Mouse (Mus musculus): ENCODE measurements at regions not wholly inside any gene's neighbourhood (a gene's known extent, or its start where the extent isn't known, plus 50 kb on each side); places are given as distances from the start of the nearest gene placed in this dataset.
A peak's percentile ranks its signal among the peaks of the same experiment; 100 is the strongest.

DNA sequence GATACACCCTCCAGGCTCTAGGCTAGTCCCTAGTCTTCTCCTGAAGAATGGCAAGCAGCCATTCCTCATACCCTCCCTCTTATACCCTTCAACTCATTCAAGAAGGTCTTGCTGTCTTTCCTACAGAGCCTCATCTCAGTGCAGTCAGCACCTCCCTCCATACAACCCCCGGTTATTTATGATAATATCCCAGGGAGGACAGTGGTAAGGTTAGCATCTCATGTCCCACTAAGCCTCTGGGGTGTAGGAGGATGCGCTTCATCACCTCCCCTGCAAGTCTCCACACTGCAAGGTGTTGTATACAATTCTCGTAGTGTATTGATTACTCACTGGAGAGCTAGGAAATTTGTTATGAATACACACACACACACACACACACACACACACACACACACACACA lies 80.2 kb upstream of the Shisa6 start:
- DNase-seq (ENCODE audit: inconsistent ontology term) = no peak

DNA sequence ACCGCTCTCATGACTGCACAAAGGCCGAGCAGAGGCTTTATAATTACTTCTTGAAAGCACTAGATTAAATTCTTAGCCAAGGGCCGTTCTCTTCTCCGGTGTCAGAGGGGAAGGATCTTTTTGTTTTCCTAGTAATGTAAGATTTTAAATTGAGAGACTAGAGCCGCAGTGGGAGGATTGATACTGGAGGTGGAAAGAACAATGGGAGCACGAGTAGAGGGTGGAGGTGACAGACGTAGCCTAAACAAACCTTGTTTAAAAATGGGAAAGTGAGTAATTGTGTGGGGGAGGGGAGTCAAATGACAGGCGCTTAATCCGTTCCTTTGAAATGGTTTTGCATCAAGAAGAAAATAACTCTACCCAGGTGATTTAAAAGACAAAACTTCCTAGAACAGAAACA lies 80.9 kb upstream of the Shisa6 start:
- no peak for DNase-seq (ENCODE audit: inconsistent ontology term)

DNA sequence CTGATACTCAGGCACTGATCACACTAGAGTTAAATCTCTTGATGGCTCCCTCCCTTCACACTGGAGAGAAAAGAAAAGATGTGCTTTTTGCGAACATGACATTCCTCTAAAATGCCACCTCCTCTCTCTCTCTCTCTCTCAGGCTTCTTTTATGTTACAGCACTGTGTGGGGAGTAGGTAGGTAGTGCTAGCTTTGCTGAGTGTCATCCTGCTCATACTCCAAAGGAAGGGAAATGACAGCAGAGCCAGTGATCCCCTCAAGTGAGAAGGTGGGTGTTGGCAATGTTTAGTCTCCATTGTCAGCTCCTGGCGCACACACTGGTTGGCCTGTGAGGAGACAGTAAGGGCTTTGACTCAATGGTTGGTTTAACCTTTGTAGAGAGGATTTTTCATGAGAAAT lies 84.0 kb upstream of the Shisa6 start:
- no peak for DNase-seq (ENCODE audit: inconsistent ontology term)

DNA sequence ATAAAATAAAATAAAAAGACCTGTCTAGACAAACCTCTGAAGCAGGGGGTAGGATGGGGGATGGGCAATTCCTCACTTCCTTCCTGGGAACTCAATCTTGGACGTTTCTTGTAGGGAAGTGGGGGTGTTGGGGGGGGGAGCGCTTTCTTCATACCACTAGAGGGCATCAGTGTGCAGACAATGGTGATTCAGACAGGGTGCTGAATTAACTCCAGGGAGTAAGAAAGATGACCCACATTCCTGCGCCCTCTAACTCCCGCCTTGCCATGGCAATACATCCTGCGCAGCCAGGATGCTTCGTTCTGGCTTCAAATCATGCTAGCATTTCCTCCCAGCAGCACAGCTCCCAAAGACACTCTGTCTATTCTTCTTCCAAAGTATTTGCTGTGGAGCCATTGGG lies 87.4 kb upstream of the Shisa6 start:
- peak; percentile 57 for DNase-seq (ENCODE audit: inconsistent ontology term)

DNA sequence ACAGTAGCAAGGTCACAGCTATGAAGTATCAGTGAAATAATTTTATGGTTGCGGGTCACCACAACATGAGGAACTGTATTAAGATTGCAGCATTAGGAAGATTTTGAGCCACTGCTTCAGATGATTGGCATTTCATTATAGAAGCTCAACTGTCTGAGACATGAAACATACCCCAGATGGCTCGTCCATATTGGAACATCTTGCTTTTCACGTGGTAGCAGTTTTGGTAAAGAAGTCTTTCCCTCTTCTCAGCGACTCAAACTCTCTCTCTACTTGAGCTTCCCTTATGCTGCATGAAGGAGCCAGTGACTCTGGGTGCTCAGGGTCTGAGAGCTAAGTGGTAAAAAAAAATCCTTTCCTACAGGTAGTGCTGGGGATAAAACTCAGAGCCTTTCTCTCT lies 99.7 kb upstream of the Shisa6 start:
- no peak for DNase-seq (ENCODE audit: inconsistent ontology term)

DNA sequence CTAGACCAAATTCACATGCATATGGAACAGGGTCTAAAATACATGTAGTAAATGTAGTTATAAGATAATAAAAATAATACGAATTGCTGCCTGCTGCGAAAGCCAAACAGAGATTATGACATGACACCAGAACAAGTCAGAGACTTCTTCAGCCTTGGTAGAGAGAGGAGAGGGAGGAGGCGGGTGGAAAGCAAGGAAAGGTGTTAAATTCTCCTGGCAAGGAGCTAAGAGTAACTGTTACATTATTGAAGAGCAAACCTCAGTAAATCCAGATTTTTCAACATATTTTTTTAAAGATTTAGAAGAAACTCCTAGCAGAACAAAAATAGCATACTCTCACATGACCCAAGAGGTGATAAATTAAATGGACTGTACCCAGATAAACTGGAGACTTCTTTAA lies 131.0 kb upstream of the Shisa6 start:
- no peak for DNase-seq (ENCODE audit: inconsistent ontology term)

DNA sequence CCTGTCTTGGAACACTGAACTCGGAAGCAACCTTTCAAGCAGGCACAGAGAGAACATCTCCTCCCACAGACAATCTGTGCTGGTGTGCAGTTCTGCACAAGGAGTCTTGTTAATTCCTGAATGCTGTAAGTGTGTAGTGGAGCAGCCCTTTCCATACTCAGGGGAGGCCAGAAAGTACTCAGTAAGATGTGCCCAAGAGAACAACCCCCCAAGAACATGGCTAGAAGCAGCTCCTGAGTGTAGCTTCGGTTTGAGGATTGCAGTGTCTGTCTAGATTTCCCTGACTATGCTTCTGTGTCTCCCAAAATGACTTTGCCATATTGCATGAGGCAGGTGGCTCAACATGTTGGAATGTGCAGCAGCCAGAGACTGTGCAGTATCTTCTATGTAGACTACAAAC lies 148.8 kb upstream of the Shisa6 start:
- no peak for DNase-seq (ENCODE audit: inconsistent ontology term)

DNA sequence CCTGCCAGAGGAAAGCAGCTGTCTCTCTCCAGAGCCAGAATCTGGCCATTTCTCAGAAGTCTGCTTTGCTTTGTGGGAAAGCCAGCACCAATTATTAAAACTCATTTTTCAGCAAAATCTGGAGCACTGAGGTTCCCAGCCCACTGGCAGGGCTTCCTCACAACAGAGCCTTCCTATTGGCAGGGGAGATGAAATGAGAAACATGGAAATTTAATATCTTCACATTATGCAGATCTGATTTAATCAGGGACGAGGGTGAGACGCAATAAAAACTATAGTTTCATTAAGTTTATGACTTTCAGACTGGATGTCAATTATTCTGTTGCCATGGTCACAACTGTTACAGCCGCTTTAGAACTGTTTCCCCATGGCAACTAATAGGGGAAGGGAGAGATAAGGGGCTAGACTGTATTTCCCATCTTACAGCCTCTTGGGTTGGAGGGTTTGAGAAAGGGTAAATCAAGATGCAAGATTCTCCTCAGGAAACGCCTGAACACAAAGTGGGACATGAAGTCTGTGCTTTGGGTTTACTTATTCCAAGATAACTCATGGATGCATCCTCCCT lies 154.4 kb upstream of the Shisa6 start:
- DNase-seq (ENCODE audit: inconsistent ontology term) = no peak

DNA sequence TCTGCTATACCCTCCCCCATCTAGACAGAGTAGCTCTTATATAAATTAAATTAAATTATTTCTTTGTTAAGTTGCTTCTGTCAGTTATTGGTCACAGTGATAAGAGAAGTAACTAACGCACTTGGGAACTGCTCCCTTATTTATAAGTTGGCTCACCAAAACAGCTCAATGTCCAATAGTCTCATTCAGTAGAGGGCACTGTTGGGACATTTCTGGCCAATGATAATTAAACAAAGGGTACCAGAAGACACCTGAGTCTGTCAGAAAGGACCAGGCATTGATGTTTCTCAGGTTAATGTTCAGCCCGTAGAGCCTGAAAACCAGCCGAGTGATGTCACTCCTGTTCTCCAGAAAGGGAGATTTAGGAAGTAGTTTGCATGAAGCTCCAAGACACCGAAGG lies 156.1 kb upstream of the Shisa6 start:
- no peak for DNase-seq (ENCODE audit: inconsistent ontology term)

DNA sequence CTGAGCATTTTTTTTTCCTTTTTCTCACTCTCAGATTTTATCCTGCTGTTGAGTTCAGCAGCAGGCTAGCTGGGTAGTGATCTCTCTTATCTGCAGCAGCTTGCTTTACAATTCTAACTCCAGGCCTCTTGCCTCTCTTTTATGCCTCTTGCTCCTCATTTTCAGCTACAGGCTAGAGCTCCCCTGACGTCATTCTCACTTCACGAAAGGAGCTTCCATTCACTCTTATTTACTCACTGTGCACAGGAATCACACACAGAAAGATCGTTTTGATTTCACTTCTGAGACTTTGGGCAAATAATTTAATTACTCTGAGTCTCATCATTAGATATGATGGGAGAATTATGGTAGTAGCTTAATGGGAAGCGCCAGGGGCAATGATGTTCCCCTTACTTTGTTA lies 158.4 kb upstream of the Shisa6 start:
- DNase-seq (ENCODE audit: inconsistent ontology term) = no peak

DNA sequence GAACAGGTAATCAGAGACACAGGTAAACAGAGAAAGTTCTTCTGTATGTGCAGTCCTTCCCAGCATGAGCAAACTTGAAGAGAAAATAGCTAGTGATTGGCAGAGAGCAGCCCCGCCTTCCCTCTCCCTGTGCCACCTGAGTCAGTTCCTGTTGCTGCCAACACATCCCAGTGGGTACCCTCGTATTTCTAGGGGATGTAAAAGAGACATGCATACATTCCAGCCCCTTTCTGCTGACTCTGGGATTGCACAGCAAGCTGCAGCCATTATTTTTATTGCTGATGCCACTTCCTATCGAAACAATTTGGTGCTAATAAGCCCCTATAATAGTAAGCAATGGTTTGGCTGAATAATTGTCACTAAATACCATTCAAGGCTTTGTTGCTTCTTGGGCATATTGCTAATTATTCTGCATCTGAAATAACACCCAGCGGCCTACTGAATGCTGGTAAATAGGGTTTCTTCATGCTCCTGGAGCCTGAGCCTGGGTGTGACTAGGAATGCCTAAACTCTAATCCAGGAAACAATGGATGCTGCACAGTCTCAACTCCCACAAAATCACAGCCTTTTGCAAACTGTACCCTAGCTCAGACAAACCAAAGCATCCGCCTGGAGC lies 169.0 kb upstream of the Shisa6 start:
- no peak for DNase-seq (ENCODE audit: inconsistent ontology term)

DNA sequence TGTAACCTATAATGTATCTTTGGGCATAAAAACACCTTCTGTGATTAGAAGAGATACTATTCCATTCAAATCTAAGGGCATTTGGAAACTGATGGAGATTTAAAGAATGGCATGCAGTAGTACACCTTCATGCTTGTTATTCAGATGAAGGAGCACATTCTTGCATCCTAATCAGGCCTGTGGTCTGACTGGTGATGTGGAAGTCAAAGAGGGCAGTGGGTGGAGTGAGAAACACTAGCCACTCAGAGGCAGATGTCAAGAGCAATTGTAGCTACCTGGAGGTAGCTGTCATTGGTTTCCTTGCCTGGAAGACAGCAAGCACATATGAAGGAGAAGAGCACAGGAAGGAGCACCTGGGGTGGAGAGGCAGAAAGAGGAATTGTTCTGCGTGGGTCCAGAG lies 171.0 kb upstream of the Shisa6 start:
- no peak for DNase-seq (ENCODE audit: inconsistent ontology term)

DNA sequence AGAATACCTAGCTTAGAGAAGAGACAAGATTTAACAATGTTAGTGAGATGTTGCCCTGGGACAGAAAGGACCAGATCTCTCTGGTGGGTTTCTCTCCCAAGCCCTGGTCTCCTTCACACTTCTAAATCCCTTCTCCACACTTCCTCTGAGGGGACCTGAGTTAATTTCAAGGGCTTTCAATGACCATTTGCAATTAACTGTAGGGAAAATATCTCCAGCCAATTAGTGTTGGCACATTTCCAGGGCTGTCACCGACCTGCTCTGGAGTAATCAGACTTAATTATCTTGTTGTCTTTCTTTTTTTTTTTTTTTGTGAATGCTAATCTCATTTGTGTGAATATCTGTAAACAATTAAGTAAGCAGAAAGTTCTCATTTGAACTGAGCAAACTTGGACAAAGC lies 166.3 kb upstream of the Pirt start:
- DNase-seq (ENCODE audit: inconsistent ontology term) = peak; percentile 17

DNA sequence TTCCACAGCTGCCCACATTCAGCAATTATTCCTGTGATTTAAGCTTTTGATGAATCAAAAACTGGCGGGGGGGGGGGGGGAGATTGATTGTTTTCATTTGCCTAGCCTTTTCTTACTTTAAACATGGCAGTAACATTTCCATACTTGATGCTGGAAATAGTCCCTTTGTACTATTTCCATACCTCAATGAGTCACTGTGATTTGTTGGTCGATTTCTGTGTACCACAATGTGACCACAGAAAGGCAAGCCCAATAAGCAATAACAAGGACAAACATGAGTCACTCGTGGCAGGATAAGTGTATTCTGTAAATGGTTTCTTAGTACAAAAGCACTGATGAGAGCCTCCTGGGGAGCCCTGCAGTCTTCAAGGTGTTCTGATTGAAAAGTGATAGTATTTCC lies 121.8 kb upstream of the Pirt start:
- DNase-seq (ENCODE audit: inconsistent ontology term) = peak; percentile 79

DNA sequence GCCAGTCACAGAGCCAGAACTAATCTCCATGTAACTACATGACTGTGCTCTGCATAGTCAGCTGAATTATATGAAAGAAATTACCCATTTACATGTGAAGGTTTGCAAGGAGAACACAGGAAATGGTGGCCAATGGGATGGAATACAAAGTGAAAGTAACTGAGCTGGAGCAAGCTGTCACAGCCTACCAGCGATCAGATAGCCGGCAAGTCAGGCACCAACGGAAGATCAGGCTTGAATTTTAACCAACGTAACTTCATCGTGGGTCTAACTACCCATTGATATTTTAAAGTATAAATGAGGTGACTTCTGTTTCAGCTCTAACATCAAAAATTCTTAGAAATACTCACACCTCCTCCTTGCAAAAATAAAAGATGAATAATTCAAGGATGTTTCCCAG lies 104.9 kb upstream of the Pirt start:
- DNase-seq (ENCODE audit: inconsistent ontology term) = no peak

DNA sequence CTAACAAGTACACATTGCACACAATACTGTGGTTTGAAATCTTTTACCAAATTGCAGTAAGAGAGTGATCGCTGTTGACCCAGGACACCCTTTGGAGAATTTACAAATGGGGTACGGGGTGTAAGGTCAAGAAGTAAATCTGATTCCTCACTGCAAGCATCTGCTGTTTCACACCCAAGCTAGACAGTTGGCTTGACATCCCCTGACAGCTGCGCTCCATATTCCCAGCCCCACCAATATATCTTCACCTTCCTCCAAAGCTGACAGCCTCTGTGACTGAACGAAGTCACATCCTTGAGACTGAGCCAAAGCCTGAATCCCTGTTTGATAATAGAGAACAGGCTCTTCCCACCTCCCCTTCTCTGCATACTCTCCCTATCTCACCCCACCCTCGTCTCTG lies 98.5 kb upstream of the Pirt start:
- no peak for DNase-seq (ENCODE audit: inconsistent ontology term)

DNA sequence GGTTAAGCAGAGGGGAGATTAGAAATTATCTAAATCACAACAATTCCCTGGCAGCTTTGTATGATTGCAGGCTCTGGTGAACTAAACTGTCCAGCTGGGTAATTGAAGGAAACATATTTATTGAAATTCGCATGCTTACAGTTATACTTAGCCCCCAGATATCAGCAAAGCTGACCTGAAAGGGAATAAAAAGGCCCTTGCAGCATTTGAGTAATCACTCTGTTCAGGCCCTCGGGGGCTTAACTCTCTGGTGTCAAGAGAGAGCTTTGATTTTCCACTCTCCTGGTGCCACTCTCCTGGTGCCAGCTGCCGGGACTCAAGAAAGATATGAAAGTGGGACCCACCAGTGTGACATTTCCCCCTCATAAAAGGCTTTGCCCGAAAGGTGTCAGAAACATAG lies 98.0 kb upstream of the Pirt start:
- no peak for DNase-seq (ENCODE audit: inconsistent ontology term)

DNA sequence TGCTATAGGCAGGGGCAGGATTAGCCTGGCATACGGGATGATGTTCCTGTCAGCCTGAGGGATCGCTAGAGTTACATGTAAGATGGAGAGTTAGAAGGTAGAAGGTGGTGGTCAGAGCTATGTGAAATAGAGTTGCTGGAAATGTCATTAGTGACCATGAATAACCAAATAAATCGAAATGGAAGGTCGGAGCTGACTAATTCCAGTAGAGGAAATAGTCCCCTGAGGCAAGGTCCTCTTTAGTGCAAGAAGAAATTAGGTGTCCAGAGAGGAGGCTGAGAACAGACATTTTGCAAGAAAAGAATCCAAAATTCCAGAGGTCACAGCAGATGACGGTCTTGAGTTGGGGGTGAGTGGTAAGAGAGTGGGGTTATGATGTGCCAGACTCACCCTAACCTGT lies 75.9 kb upstream of the Pirt start:
- no peak for DNase-seq (ENCODE audit: inconsistent ontology term)

DNA sequence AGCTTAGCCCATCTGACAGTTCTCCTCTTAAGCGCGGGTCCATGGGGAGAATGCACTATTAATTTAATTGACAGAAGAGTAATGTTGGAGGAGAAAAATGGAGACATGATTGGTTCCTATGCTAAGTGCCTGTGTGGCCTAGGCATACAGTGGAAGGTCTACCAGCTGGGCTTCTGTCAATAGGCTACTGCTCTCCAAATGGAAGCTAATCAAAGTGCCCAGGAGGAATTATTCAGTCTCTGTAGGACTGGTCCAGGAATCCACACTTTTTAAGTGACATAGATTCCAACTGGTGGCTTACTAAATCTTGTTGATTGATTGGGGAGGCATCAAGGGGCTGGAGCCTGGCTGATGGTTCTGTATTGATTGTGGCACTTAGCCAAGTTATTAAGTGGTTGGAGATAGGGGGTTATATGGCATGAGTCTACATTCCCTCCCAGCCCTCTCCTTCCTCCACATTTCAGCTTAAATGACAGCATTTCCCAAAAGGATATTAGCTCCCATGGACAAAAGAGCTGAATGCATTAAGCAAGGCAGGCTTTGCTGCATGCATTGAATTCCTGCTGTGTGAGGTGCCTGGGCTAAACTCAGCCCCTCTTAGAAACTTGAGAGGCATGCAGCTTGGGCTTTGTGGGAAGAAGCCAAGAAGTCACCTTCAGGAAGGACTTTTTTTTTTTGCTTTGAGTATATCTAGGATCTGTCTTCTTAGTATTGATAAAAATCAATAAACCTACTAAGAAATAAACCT lies 75.0 kb upstream of the Pirt start:
- DNase-seq (ENCODE audit: inconsistent ontology term) = no peak

DNA sequence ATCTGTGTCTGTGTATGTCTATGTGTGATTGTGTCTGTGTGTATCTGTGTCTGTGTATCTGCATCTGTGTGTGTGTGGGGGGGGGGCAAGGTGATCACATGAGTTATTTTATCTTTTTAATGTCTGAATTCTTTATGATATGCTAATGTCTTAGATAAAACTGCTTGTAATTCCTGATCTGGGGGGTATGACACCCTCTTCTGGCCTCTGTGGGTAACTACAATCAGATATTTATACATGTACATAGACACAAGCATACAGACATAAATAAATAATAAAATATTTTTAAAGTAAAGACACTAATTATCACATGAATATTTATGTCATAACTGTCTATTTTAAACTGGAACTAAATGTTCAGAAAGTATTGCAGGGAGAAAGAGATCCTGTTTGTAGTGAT lies 66.5 kb upstream of the Pirt start:
- DNase-seq (ENCODE audit: inconsistent ontology term) = no peak

DNA sequence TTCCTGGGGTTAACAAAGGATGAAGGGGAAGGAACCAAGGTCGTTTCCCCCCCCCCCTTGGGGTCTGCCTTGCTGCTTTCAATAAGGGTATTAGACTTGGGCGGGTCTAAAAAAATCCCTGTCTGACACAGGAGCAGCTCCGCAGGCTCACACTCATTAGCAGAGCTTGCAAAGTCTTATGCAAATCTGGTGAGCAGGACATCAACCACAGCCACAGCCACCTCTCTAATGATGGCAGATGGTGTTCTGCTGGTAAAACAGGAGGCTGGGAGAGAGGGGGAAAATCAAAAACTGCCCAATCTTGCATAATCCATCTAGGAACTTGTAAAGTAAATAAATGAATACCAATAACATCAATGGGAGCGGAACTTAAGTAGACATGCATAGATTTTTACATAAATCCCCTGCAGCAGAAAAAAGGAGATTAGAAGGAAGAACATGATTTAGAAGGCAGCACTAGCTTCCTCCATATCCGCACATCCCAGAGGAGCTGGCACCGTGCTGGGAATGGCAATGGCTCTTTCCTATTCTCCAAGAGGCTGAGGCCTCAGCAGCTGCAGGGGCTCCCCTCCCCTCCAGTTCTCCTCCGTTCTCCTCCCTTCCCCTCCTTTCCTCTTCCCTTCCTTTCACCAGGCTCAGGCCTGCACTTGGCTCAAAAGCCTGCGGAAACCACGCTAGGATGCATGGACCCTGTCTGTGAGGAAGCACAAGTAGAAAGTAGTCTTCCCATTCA lies 65.6 kb upstream of the Pirt start:
- DNase-seq (ENCODE audit: inconsistent ontology term) = no peak

Measured in Muller cell, postnatal 12 days (primary cell).